ENCODE assay signal across 17 mouse cellular contexts in genomic region chr11:4660309-4661025, GRCm38 (mm10). TPM values are rescaled to one million over a fixed set of nuclear protein-coding genes. Genes with fewer than 3 reads are reported as not detected.
A peak's percentile ranks its signal among the peaks of the same experiment; 100 is the strongest.
DNase-seq lines count a peak whose midpoint lies in the region; ATAC-seq and TF ChIP-seq lines count a peak whose summit lies in the region.
"Had no signal": no experiment of that assay in that cellular context is flagged by ENCODE, and none has a peak within 500 bp of the region (broad histone marks: within the 10 kb centered on the region; RNA-seq: fewer than 3 reads in every experiment).

No protein-coding gene starts in this region.

- peak; percentile 65 for ATAC-seq in liver, embryonic 14.5 days (ENCODE audit: insufficient read depth)
- ATAC-seq: forebrain, embryonic 16.5 days had no signal

- TF ChIP-seq CTCF in layer of hippocampus, adult 2 months (conservative IDR thresholded peaks at IDR 0.05), result no peak
- TF ChIP-seq CTCF in liver, embryonic 14.5 days (IDR thresholded peaks at IDR 0.05; ENCODE audit: low read depth), result no peak

- peak overlapping the region; percentile 58 for H3K27ac ChIP-seq in layer of hippocampus, adult 2 months
- peak overlapping the region; percentile 81 for H3K27ac ChIP-seq in liver, embryonic 14.5 days
- H3K27ac ChIP-seq: heart, adult 2 months; neural tube, embryonic 13.5 days had no signal

- no peak for TF ChIP-seq EP300 in liver, embryonic 14.5 days (IDR thresholded peaks at IDR 0.05; ENCODE audit: low read depth)

- H3K9me3 ChIP-seq in liver, embryonic 14.5 days (ENCODE audit: control insufficient read depth, low read length), result no peaks in the 10 kb centered on the region
- H3K9me3 ChIP-seq: neural tube, embryonic 13.5 days had no signal

- no peak overlapping the region for H3K4me3 ChIP-seq in layer of hippocampus, adult 2 months
- H3K4me3 ChIP-seq in liver, embryonic 14.5 days (ENCODE audit: insufficient read depth in 1 of 2, low read depth in 2 of 2, low read length in 2 of 2), result no peak overlapping the region
- H3K4me3 ChIP-seq: heart, adult 2 months; neural tube, embryonic 13.5 days had no signal

- H3K4me1 ChIP-seq in liver, embryonic 14.5 days (replicated peaks; ENCODE audit: control insufficient read depth in 2 of 2, insufficient read depth in 2 of 2, low read length in 1 of 2), result peaks cover 20 to 22% of the 10 kb centered on the region in 2 experiments

- peak overlapping the region; percentile 58 for H3K9ac ChIP-seq in liver, embryonic 14.5 days (replicated peaks)
- H3K9ac ChIP-seq: neural tube, embryonic 13.5 days had no signal

- DNase-seq in cerebellum, postnatal 10 days, result peak; percentile 75 to 80
- no peak for DNase-seq in cerebellum, adult 9-10 months
- no peak for DNase-seq in layer of hippocampus, adult 2 months (ENCODE audit: low spot score in 2 of 2)
- DNase-seq in layer of hippocampus, postnatal 25 days (ENCODE audit: extremely low spot score in 1 of 2, low spot score in 1 of 2), result no peak
- DNase-seq in adipocyte (ENCODE audit: low spot score), result peak; percentile 75
- DNase-seq in liver, embryonic 14.5 days (ENCODE audit: low read depth in 3 of 3, low spot score in 3 of 3), result peak in 1 of 3 experiments; percentile 20
- no peak for DNase-seq in spleen, postnatal 10 days (ENCODE audit: low spot score in 2 of 2)
- DNase-seq in ovary, postnatal 10 days (ENCODE audit: low spot score), result no peak
- DNase-seq: heart, adult 2 months; heart, postnatal 36 days; lung, postnatal 14 days; midbrain, embryonic 14.5 days had no signal

- H3K4me2 ChIP-seq in liver, embryonic 14.5 days (ENCODE audit: low read depth), result peak overlapping the region; percentile 55
- H3K4me2 ChIP-seq: neural tube, embryonic 13.5 days had no signal

- peaks cover 10% of the 10 kb centered on the region for H3K36me3 ChIP-seq in liver, embryonic 14.5 days (replicated peaks; ENCODE audit: control insufficient read depth, insufficient read depth, low read depth)

- 71% methylated on average over 7 of the region's 7 CpGs for whole genome bisulfite sequencing in liver, embryonic 14.5 days (ENCODE audit: insufficient replicate concordance)

- no peaks in the 10 kb centered on the region for H3K27me3 ChIP-seq in liver, embryonic 14.5 days (ENCODE audit: control insufficient read depth, insufficient read depth, low read length)
- H3K27me3 ChIP-seq: neural tube, embryonic 13.5 days had no signal

RNA-seq across cellular contexts. Expression of gene Ascc2, which starts 22.9 kb away (rescaled TPM):
- total RNA-seq in layer of hippocampus, adult 2 months (2021), result 10 to 100 TPM; 23.7 to 25.0 TPM
- 10 to 100 TPM; 20.0 to 22.9 TPM for total RNA-seq in layer of hippocampus, postnatal 25 days (2021)
- 7.8 and 10.0 TPM in 2 replicates for polyA plus RNA-seq in liver, embryonic 14.5 days (2012; rRNA removed)
- polyA plus RNA-seq in liver, embryonic 14.5 days (2014; fragmentation: Nextera tagmentation; extraction: Ambion mirVana), result 15.0 and 17.3 TPM in 2 replicates

RNA-seq across cellular contexts. Expression of gene Gm11032, which starts 40.6 kb away (rescaled TPM):
- total RNA-seq in layer of hippocampus, adult 2 months (2021), result not detected
- total RNA-seq in layer of hippocampus, postnatal 25 days (2021), result not detected
- not detected in 2 replicates for polyA plus RNA-seq in liver, embryonic 14.5 days (2012; rRNA removed)
- polyA plus RNA-seq in liver, embryonic 14.5 days (2014; fragmentation: Nextera tagmentation; extraction: Ambion mirVana), result not detected in 2 replicates
- total RNA-seq: heart, adult 2 months; heart, postnatal 36 days had no signal
- polyA plus RNA-seq: embryonic facial prominence, embryonic 14.5 days; forebrain, embryonic 16.5 days; heart, adult 2 months; kidney, adult 2 months; limb, embryonic 11.5 days; midbrain, embryonic 14.5 days; neural tube, embryonic 13.5 days had no signal

RNA-seq across cellular contexts. Expression of gene Uqcr10, which starts 43.7 kb away (rescaled TPM):
- 100 to 1,000 TPM; 367 to 391 TPM for total RNA-seq in layer of hippocampus, adult 2 months (2021)
- 100 to 1,000 TPM; 391 to 441 TPM for total RNA-seq in layer of hippocampus, postnatal 25 days (2021)
- polyA plus RNA-seq in liver, embryonic 14.5 days (2012; rRNA removed), result 481 and 569 TPM in 2 replicates
- 728 and 747 TPM in 2 replicates for polyA plus RNA-seq in liver, embryonic 14.5 days (2014; fragmentation: Nextera tagmentation; extraction: Ambion mirVana)

RNA-seq across cellular contexts. Expression of gene Zmat5, which starts 44.0 kb away (rescaled TPM):
- 10 to 100 TPM; 33.1 to 34.0 TPM for total RNA-seq in layer of hippocampus, adult 2 months (2021)
- total RNA-seq in layer of hippocampus, postnatal 25 days (2021), result 10 to 100 TPM; 30.1 to 37.1 TPM
- 15.5 and 15.9 TPM in 2 replicates for polyA plus RNA-seq in liver, embryonic 14.5 days (2012; rRNA removed)
- 25.7 and 26.3 TPM in 2 replicates for polyA plus RNA-seq in liver, embryonic 14.5 days (2014; fragmentation: Nextera tagmentation; extraction: Ambion mirVana)

Comparison
In these comparisons a context has a peak if more than half of its experiments do, and no peak if none do; other contexts are left out.
1. DNase-seq: peak in cerebellum, postnatal 10 days (2 of 2) and adipocyte (single experiment); none in cerebellum, adult 9-10 months (single experiment), layer of hippocampus, adult 2 months (0 of 2), layer of hippocampus, postnatal 25 days (0 of 2), spleen, postnatal 10 days (0 of 2) and ovary, postnatal 10 days (single experiment).